13 mouse cellular contexts compared by ENCODE assay signal in genomic region chr19:47088226-47088625, GRCm38 (mm10). TPM values are rescaled to one million over a fixed set of nuclear protein-coding genes. Genes with fewer than 3 reads are reported as not detected.
DNase-seq lines count a peak whose midpoint lies in the region; ATAC-seq and TF ChIP-seq lines count a peak whose summit lies in the region.
"Had no signal": no experiment of that assay in that cellular context is flagged by ENCODE, and none has a peak within 500 bp of the region (broad histone marks: within the 10 kb centered on the region; RNA-seq: fewer than 3 reads in every experiment).

No protein-coding gene starts in this region.

- TF ChIP-seq RAD21 in MEL (IDR thresholded peaks at IDR 0.05; ENCODE audit: low read depth, low read length): no peak

- H3K4me3 ChIP-seq in MEL (ENCODE audit: control insufficient read depth in 1 of 2, insufficient read depth in 1 of 2, low read depth in 2 of 2, low read length in 2 of 2): peak overlapping the region in 1 of 2 experiments; percentile 6; a peak in 1 of 4 replicates
- H3K4me3 ChIP-seq in heart, embryonic 11.5 days (ENCODE audit: low read depth, low read length): no peak overlapping the region
- H3K4me3 ChIP-seq: forebrain, embryonic 13.5 days had no signal

- peaks cover 64% of the 10 kb centered on the region for H3K79me2 ChIP-seq in MEL (ENCODE audit: control insufficient read depth, insufficient read depth, low read length, poor library complexity)

- no peak for TF ChIP-seq POLR2A in MEL (IDR thresholded peaks at IDR 0.05; ENCODE audit: control insufficient read depth in 1 of 2, insufficient read depth in 1 of 2, low read depth in 1 of 2, low read length in 2 of 2, poor library complexity in 1 of 2)

- peaks cover 10 to 18% of the 10 kb centered on the region in 2 experiments for H3K4me1 ChIP-seq in MEL (ENCODE audit: control insufficient read depth in 1 of 2, insufficient read depth in 2 of 2, low read length in 2 of 2)
- H3K4me1 ChIP-seq in heart, embryonic 11.5 days (ENCODE audit: control insufficient read depth, insufficient read depth, low read length): peaks cover 20% of the 10 kb centered on the region

- H3K36me3 ChIP-seq in MEL (ENCODE audit: control insufficient read depth in 1 of 2, insufficient read depth in 2 of 2, low read length in 2 of 2): peaks cover 29 to 42% of the 10 kb centered on the region in 2 experiments
- H3K36me3 ChIP-seq in heart, embryonic 11.5 days (ENCODE audit: control insufficient read depth, insufficient read depth, low read length): peaks cover 15% of the 10 kb centered on the region

- H3K4me2 ChIP-seq in heart, embryonic 11.5 days: peak overlapping the region; percentile 94

- H3K27me3 ChIP-seq in MEL (ENCODE audit: control insufficient read depth in 1 of 2, insufficient read depth in 2 of 2, low read length in 2 of 2): no peaks in the 10 kb centered on the region
- no peaks in the 10 kb centered on the region for H3K27me3 ChIP-seq in heart, embryonic 11.5 days (ENCODE audit: control insufficient read depth, insufficient read depth, low read length)
- H3K27me3 ChIP-seq: forebrain, embryonic 13.5 days; Patski had no signal

- peak; percentile 11 to 15 for DNase-seq in heart, adult 9 months (ENCODE audit: low spot score in 2 of 2)
- DNase-seq in heart, adult 8-10 months (ENCODE audit: low spot score): no peak
- DNase-seq in MEL (ENCODE audit: low read depth, low spot score): no peak
- peak; percentile 32 for DNase-seq in kidney, postnatal 10 days
- DNase-seq in yolk sac, embryonic 10.5 days (ENCODE audit: low spot score): no peak
- DNase-seq: cerebellum, adult 18-20 months; gastrocnemius, postnatal 25 days; layer of hippocampus, postnatal 36 days had no signal

- TF ChIP-seq CTCF in MEL (IDR thresholded peaks at IDR 0.05 in 2 of 3, conservative IDR thresholded peaks at IDR 0.05 in 1 of 3; ENCODE audit: control insufficient read depth in 1 of 3, insufficient read depth in 1 of 3, low read depth in 2 of 3, low read length in 3 of 3, poor library complexity in 1 of 3, severe bottlenecking in 1 of 3): no peak

- ATAC-seq in heart, embryonic 11.5 days (replicated peaks; ENCODE audit: insufficient number of reproducible peaks, low FRiP score, low TSS enrichment): no peak
- no peak for ATAC-seq in CD4-positive, CD25-positive, alpha-beta regulatory T cell, adult 4 months
- ATAC-seq in granulocyte monocyte progenitor cell, adult 5-6 weeks (replicated peaks; ENCODE audit: poor library complexity, severe bottlenecking): no peak
- ATAC-seq: forebrain, embryonic 13.5 days; Patski had no signal

- no peaks in the 10 kb centered on the region for H3K9me3 ChIP-seq in MEL (replicated peaks; ENCODE audit: insufficient read depth, low read length)
- H3K9me3 ChIP-seq in heart, embryonic 11.5 days (replicated peaks; ENCODE audit: control insufficient read depth, low read length): no peaks in the 10 kb centered on the region
- H3K9me3 ChIP-seq: forebrain, embryonic 13.5 days had no signal

- 75% methylated on average over 3 of the region's 3 CpGs for WGBS in heart, embryonic 11.5 days (ENCODE audit: insufficient replicate concordance)

- no peak overlapping the region for H3K9ac ChIP-seq in MEL (ENCODE audit: control insufficient read depth, low read depth, low read length, poor library complexity, severe bottlenecking)
- H3K9ac ChIP-seq in heart, embryonic 11.5 days (ENCODE audit: low read depth, low read length): no peak overlapping the region
- H3K9ac ChIP-seq: forebrain, embryonic 13.5 days had no signal

- H3K27ac ChIP-seq in MEL (ENCODE audit: control insufficient read depth, low read depth, low read length): no peak overlapping the region
- H3K27ac ChIP-seq in heart, embryonic 11.5 days (ENCODE audit: low read depth, low read length): no peak overlapping the region
- H3K27ac ChIP-seq: forebrain, embryonic 13.5 days had no signal

- no peak for TF ChIP-seq EP300 in MEL (IDR thresholded peaks at IDR 0.05; ENCODE audit: low read depth in 1 of 2, low read length in 2 of 2)

TF ChIP-seq in MEL, 35 proteins besides CTCF, POLR2A, EP300 and RAD21:
- 0 out of 2 replicates have a peak, but pooled peaks have one; percentile 36 for TF ChIP-seq POLR2AphosphoS5 (IDR thresholded peaks at IDR 0.05; ENCODE audit: borderline replicate concordance, low read depth, low read length)
- peak; percentile 5; the same call in 1 of the 2 replicates for TF ChIP-seq ZMIZ1 (IDR thresholded peaks at IDR 0.05; ENCODE audit: low read depth, low read length)
- TF ChIP-seq MAZ (IDR thresholded peaks at IDR 0.05; ENCODE audit: low read depth, low read length): no peak
- no peak for TF ChIP-seq USF1 (IDR thresholded peaks at IDR 0.05; ENCODE audit: low read depth, low read length)
- no peak for TF ChIP-seq ZKSCAN1 (IDR thresholded peaks at IDR 0.05; ENCODE audit: low read depth, low read length)
- TF ChIP-seq POLR2AphosphoS2 (IDR thresholded peaks at IDR 0.05; ENCODE audit: low read length): 0 out of 2 replicates have a peak, but pooled peaks have one; percentile 20

RNA-seq across cellular contexts. Expression of gene Usmg5, which starts 2.2 kb away (rescaled TPM):
- total RNA-seq in heart, adult 8-10 months (2022): 1,000 to 10,000 TPM; 2,439 to 2,796 (median 2,686) TPM
- 745 and 762 TPM in 2 replicates for total RNA-seq in MEL (2012; rRNA removed)
- 100 to 1,000 TPM in 1 of 2 experiments, not detected in 1; 750 TPM for polyA plus RNA-seq in MEL (2012; ENCODE audit: insufficient read depth in 1 of 2, insufficient read length in 2 of 2, low read depth in 1 of 2, low replicate concordance in 2 of 2, missing spikeins in 1 of 2)
- polyA plus RNA-seq in heart, embryonic 11.5 days (2014; fragmentation: Nextera tagmentation; extraction: Ambion mirVana): 2,024 and 2,054 TPM in 2 replicates
- polyA plus RNA-seq in CD4-positive, CD25-positive, alpha-beta regulatory T cell, adult 4 months (2017; shearing (Covaris generic)): 100 to 1,000 TPM; 175 to 307 TPM
- 747 and 798 TPM in 2 replicates for total RNA-seq in granulocyte monocyte progenitor cell, adult 5-6 weeks (2014; fragmentation: Nextera tagmentation)
- 493 and 868 TPM in 2 replicates for total RNA-seq in granulocyte monocyte progenitor cell, adult 5-6 weeks (2017)

RNA-seq across cellular contexts. Expression of gene Pdcd11, which starts 2.3 kb away (rescaled TPM):
- 10 to 100 TPM; 11.5 to 12.7 (median 12.0) TPM for total RNA-seq in heart, adult 8-10 months (2022)
- total RNA-seq in MEL (2012; rRNA removed): 72.0 and 81.8 TPM in 2 replicates
- polyA plus RNA-seq in MEL (2012; ENCODE audit: insufficient read depth in 1 of 2, insufficient read length in 2 of 2, low read depth in 1 of 2, low replicate concordance in 2 of 2, missing spikeins in 1 of 2): 100 to 1,000 TPM in 1 of 2 experiments, 10 to 100 TPM in 1; 79.6 to 107 TPM
- polyA plus RNA-seq in heart, embryonic 11.5 days (2014; fragmentation: Nextera tagmentation; extraction: Ambion mirVana): 6.1 and 6.3 TPM in 2 replicates
- 1 to 10 TPM; 7.9 to 9.4 TPM for polyA plus RNA-seq in CD4-positive, CD25-positive, alpha-beta regulatory T cell, adult 4 months (2017; shearing (Covaris generic))
- total RNA-seq in granulocyte monocyte progenitor cell, adult 5-6 weeks (2014; fragmentation: Nextera tagmentation): 21.6 and 24.7 TPM in 2 replicates
- total RNA-seq in granulocyte monocyte progenitor cell, adult 5-6 weeks (2017): 23.8 and 29.3 TPM in 2 replicates

RNA-seq across cellular contexts. Expression of gene Taf5, which starts 20.7 kb away (rescaled TPM):
- 1 to 10 TPM; 1.9 to 2.9 (median 2.1) TPM for total RNA-seq in heart, adult 8-10 months (2022)
- 25.1 and 28.3 TPM in 2 replicates for total RNA-seq in MEL (2012; rRNA removed)
- polyA plus RNA-seq in MEL (2012; ENCODE audit: insufficient read depth in 1 of 2, insufficient read length in 2 of 2, low read depth in 1 of 2, low replicate concordance in 2 of 2, missing spikeins in 1 of 2): 10 to 100 TPM; 22.8 to 74.3 TPM
- polyA plus RNA-seq in heart, embryonic 11.5 days (2014; fragmentation: Nextera tagmentation; extraction: Ambion mirVana): 5.5 and 6.2 TPM in 2 replicates
- polyA plus RNA-seq in CD4-positive, CD25-positive, alpha-beta regulatory T cell, adult 4 months (2017; shearing (Covaris generic)): 1 to 10 TPM; 2.0 to 2.8 TPM
- total RNA-seq in granulocyte monocyte progenitor cell, adult 5-6 weeks (2014; fragmentation: Nextera tagmentation): 6.3 and 9.9 TPM in 2 replicates
- total RNA-seq in granulocyte monocyte progenitor cell, adult 5-6 weeks (2017): 25.3 and 27.4 TPM in 2 replicates

RNA-seq across cellular contexts. Expression of gene Pcgf6, which starts 37.5 kb away (rescaled TPM):
- total RNA-seq in heart, adult 8-10 months (2022): 1 to 10 TPM; 3.2 to 3.7 (median 3.3) TPM
- 29.0 and 31.1 TPM in 2 replicates for total RNA-seq in MEL (2012; rRNA removed)
- polyA plus RNA-seq in MEL (2012; ENCODE audit: insufficient read depth in 1 of 2, insufficient read length in 2 of 2, low read depth in 1 of 2, low replicate concordance in 2 of 2, missing spikeins in 1 of 2): 10 to 100 TPM in 1 of 2 experiments, not detected in 1; 47.5 TPM
- polyA plus RNA-seq in heart, embryonic 11.5 days (2014; fragmentation: Nextera tagmentation; extraction: Ambion mirVana): 12.7 and 14.9 TPM in 2 replicates
- 1 to 10 TPM; 7.4 to 8.9 TPM for polyA plus RNA-seq in CD4-positive, CD25-positive, alpha-beta regulatory T cell, adult 4 months (2017; shearing (Covaris generic))
- 21.3 and 24.9 TPM in 2 replicates for total RNA-seq in granulocyte monocyte progenitor cell, adult 5-6 weeks (2014; fragmentation: Nextera tagmentation)
- 10.0 and 11.3 TPM in 2 replicates for total RNA-seq in granulocyte monocyte progenitor cell, adult 5-6 weeks (2017)

RNA-seq across cellular contexts. Expression of gene Calhm2, which starts 49.9 kb away (rescaled TPM):
- 1 to 10 TPM; 2.4 to 4.5 (median 4.1) TPM for total RNA-seq in heart, adult 8-10 months (2022)
- total RNA-seq in MEL (2012; rRNA removed): 8.5 and 11.1 TPM in 2 replicates
- polyA plus RNA-seq in MEL (2012; ENCODE audit: insufficient read depth in 1 of 2, insufficient read length in 2 of 2, low read depth in 1 of 2, low replicate concordance in 2 of 2, missing spikeins in 1 of 2): 10 to 100 TPM in 1 of 2 experiments, not detected in 1; 11.2 TPM
- polyA plus RNA-seq in heart, embryonic 11.5 days (2014; fragmentation: Nextera tagmentation; extraction: Ambion mirVana): 1.4 and 2.2 TPM in 2 replicates
- 10 to 100 TPM; 13.0 to 27.1 TPM for polyA plus RNA-seq in CD4-positive, CD25-positive, alpha-beta regulatory T cell, adult 4 months (2017; shearing (Covaris generic))
- 6.6 and 18.6 TPM in 2 replicates for total RNA-seq in granulocyte monocyte progenitor cell, adult 5-6 weeks (2014; fragmentation: Nextera tagmentation)
- 6.0 and 10.2 TPM in 2 replicates for total RNA-seq in granulocyte monocyte progenitor cell, adult 5-6 weeks (2017)

Comparison
In these comparisons a context has a peak if more than half of its experiments do, and no peak if none do; other contexts are left out.
1. DNase-seq: peak in heart, adult 9 months (2 of 2) and kidney, postnatal 10 days (single experiment); none in heart, adult 8-10 months (single experiment), MEL (single experiment) and yolk sac, embryonic 10.5 days (single experiment).